Mouse (Mus musculus) MEL (cell line): ENCODE data around the gene Whamm. TPM values are rescaled to one million over a fixed set of nuclear protein-coding genes. Genes with fewer than 3 reads are reported as not detected.

Experiments used
- DNase-seq: peaks from one replicate; pipeline ENCODE4 v3.0.0; 2011; ENCODE audit warnings: low read depth, low spot score
- H3K27ac ChIP-seq: 2 replicates; pipeline ENCODE4 v1.5.1; 2012; ENCODE audit warnings: low read depth, mild to moderate bottlenecking, control low read depth, low read length, moderate library complexity; ENCODE audit not compliant: control insufficient read depth
- H3K27me3 ChIP-seq, 2 experiments: fragments of 150-350 bp in 1 of 2; sonication (generic) in 1 of 2; 2 replicates each; pipeline ENCODE4 v1.6.1; 2012; ENCODE audit warnings: low read length in 2 of 2, mild to moderate bottlenecking in 2 of 2, improper control_type of control experiment in 1 of 2, moderate library complexity in 1 of 2; ENCODE audit not compliant: insufficient read depth in 2 of 2, control insufficient read depth in 1 of 2
- H3K36me3 ChIP-seq, 2 experiments: 2 replicates each; pipeline ENCODE4 v1.6.1; 2012 to 2014; ENCODE audit warnings: low read length in 2 of 2, improper control_type of control experiment in 1 of 2, inconsistent platforms in 1 of 2, mild to moderate bottlenecking in 1 of 2; ENCODE audit not compliant: insufficient read depth in 2 of 2, control insufficient read depth in 1 of 2
- H3K4me1 ChIP-seq, 2 experiments: fragments of 150-350 bp in 1 of 2; sonication (generic) in 1 of 2; 2 replicates each; pipeline ENCODE4 v1.6.1; 2012; ENCODE audit warnings: low read length in 2 of 2, improper control_type of control experiment in 1 of 2, mild to moderate bottlenecking in 1 of 2; ENCODE audit not compliant: insufficient read depth in 2 of 2, control insufficient read depth in 1 of 2
- H3K4me3 ChIP-seq, 2 experiments: fragments of 150-350 bp in 1 of 2; sonication (generic) in 1 of 2; 2 replicates each; pipeline ENCODE4 v1.5.1; 2012; ENCODE audit warnings: low read depth in 2 of 2, low read length in 2 of 2, mild to moderate bottlenecking in 2 of 2, moderate library complexity in 2 of 2, control low read depth in 1 of 2, improper control_type of control experiment in 1 of 2; ENCODE audit not compliant: control insufficient read depth in 1 of 2, insufficient read depth in 1 of 2
- H3K79me2 ChIP-seq: 2 replicates; pipeline ENCODE4 v1.6.1; 2012; ENCODE audit warnings: mild to moderate bottlenecking, low read length, moderate library complexity; ENCODE audit not compliant: control insufficient read depth, poor library complexity, insufficient read depth
- H3K9ac ChIP-seq: 2 replicates; pipeline ENCODE4 v1.6.1; 2012; ENCODE audit warnings: low read depth, mild to moderate bottlenecking, control low read depth, low read length, moderate library complexity; ENCODE audit not compliant: control insufficient read depth, poor library complexity, severe bottlenecking
- H3K9me3 ChIP-seq: fragments of 150-350 bp; sonication (generic); replicated peaks from 2 replicates; pipeline ENCODE4 v1.6.1; 2012; ENCODE audit warnings: mild to moderate bottlenecking, low read length, improper control_type of control experiment, moderate library complexity; ENCODE audit not compliant: insufficient read depth
- BHLHE40 ChIP-seq: IDR thresholded peaks from 2 replicates; pipeline ENCODE4 v1.6.1; 2012; ENCODE audit warnings: low read depth, mild to moderate bottlenecking, inconsistent platforms, low read length, improper control_type of control experiment, borderline replicate concordance
- CHD1 ChIP-seq: IDR thresholded peaks from 2 replicates; pipeline ENCODE4 v1.6.1; 2012; ENCODE audit warnings: low read depth, mild to moderate bottlenecking, inconsistent platforms, low read length, improper control_type of control experiment
- CTCF ChIP-seq, 3 experiments: IDR thresholded peaks in 2 of 3; conservative IDR thresholded peaks in 1 of 3; 2 replicates each; pipeline ENCODE4 v1.5.1; 2011 to 2012; ENCODE audit warnings: low read length in 3 of 3, low read depth in 2 of 3, mild to moderate bottlenecking in 2 of 3, improper control_type of control experiment in 1 of 3, inconsistent platforms in 1 of 3, mixed read lengths in 1 of 3, moderate library complexity in 1 of 3; ENCODE audit not compliant: control insufficient read depth in 1 of 3, insufficient read depth in 1 of 3, poor library complexity in 1 of 3, severe bottlenecking in 1 of 3
- E2F4 ChIP-seq: IDR thresholded peaks from 2 replicates; pipeline ENCODE4 v1.6.1; 2011; ENCODE audit warnings: low read depth, low read length, improper control_type of control experiment, borderline replicate concordance
- GATA1 ChIP-seq: IDR thresholded peaks from 2 replicates; pipeline ENCODE4 v1.6.1; 2011; ENCODE audit warnings: low read depth, low read length, improper control_type of control experiment
- HCFC1 ChIP-seq: IDR thresholded peaks from 2 replicates; pipeline ENCODE4 v1.6.1; 2012; ENCODE audit warnings: low read depth, mild to moderate bottlenecking, inconsistent platforms, low read length, improper control_type of control experiment, moderate library complexity
- JUND ChIP-seq: IDR thresholded peaks from 2 replicates; pipeline ENCODE4 v1.6.1; 2011; ENCODE audit warnings: low read depth, mild to moderate bottlenecking, improper control_type of control experiment, low read length
- MAX ChIP-seq: IDR thresholded peaks from 2 replicates; pipeline ENCODE4 v1.6.1; 2011; ENCODE audit warnings: low read length, improper control_type of control experiment
- MYB ChIP-seq: IDR thresholded peaks from 2 replicates; pipeline ENCODE4 v1.6.1; 2011; ENCODE audit warnings: mild to moderate bottlenecking, low read depth, low read length, improper control_type of control experiment
- MYC ChIP-seq: IDR thresholded peaks from 2 replicates; pipeline ENCODE4 v1.6.1; 2011; ENCODE audit warnings: low read depth, mild to moderate bottlenecking, low read length, improper control_type of control experiment, moderate library complexity
- NELFE ChIP-seq: IDR thresholded peaks from 2 replicates; pipeline ENCODE4 v1.6.1; 2011; ENCODE audit warnings: low read depth, low read length, improper control_type of control experiment
- NRF1 ChIP-seq: IDR thresholded peaks from 2 replicates; pipeline ENCODE4 v1.6.1; 2014; ENCODE audit warnings: low read depth, mild to moderate bottlenecking, inconsistent platforms, low read length, improper control_type of control experiment, moderate library complexity; ENCODE audit not compliant: poor library complexity, insufficient read depth, severe bottlenecking
- POLR2AphosphoS5 ChIP-seq: IDR thresholded peaks from 2 replicates; pipeline ENCODE4 v1.6.1; 2012; ENCODE audit warnings: low read depth, borderline replicate concordance, mild to moderate bottlenecking, inconsistent platforms, low read length, moderate library complexity, mixed read lengths
- RCOR1 ChIP-seq: IDR thresholded peaks from 2 replicates; pipeline ENCODE4 v1.6.1; 2012; ENCODE audit warnings: low read depth, mild to moderate bottlenecking, inconsistent platforms, low read length, improper control_type of control experiment
- SMC3 ChIP-seq: IDR thresholded peaks from 2 replicates; pipeline ENCODE4 v1.6.1; 2011; ENCODE audit warnings: low read depth, low read length, improper control_type of control experiment
- TAL1 ChIP-seq: IDR thresholded peaks from 2 replicates; pipeline ENCODE4 v1.6.1; 2012; ENCODE audit warnings: mild to moderate bottlenecking, inconsistent platforms, low read length, moderate library complexity, mixed read lengths
- TBP ChIP-seq: IDR thresholded peaks from 2 replicates; pipeline ENCODE4 v1.8.0; 2011; ENCODE audit warnings: low read depth, low read length, improper control_type of control experiment
- TCF12 ChIP-seq: IDR thresholded peaks from 2 replicates; pipeline ENCODE4 v1.6.1; 2014; ENCODE audit warnings: low read depth, mild to moderate bottlenecking, inconsistent platforms, low read length, improper control_type of control experiment, moderate library complexity
- UBTF ChIP-seq: IDR thresholded peaks from 2 replicates; pipeline ENCODE4 v1.6.1; 2012; ENCODE audit warnings: low read depth, mild to moderate bottlenecking, inconsistent platforms, low read length, improper control_type of control experiment, moderate library complexity, borderline replicate concordance; ENCODE audit not compliant: insufficient read depth
- USF1 ChIP-seq: IDR thresholded peaks from 2 replicates; pipeline ENCODE4 v1.6.1; 2014; ENCODE audit warnings: low read depth, mild to moderate bottlenecking, inconsistent platforms, low read length, improper control_type of control experiment, moderate library complexity
- ZKSCAN1 ChIP-seq: IDR thresholded peaks from 2 replicates; pipeline ENCODE4 v1.6.1; 2012; ENCODE audit warnings: low read depth, mild to moderate bottlenecking, inconsistent platforms, low read length, improper control_type of control experiment, moderate library complexity
- ZNF384 ChIP-seq: IDR thresholded peaks from 2 replicates; pipeline ENCODE4 v1.6.1; 2012; ENCODE audit warnings: low read depth, mild to moderate bottlenecking, inconsistent platforms, low read length, improper control_type of control experiment
- polyA plus RNA-seq, 2 experiments: library from polyadenylated mRNA; stranded (reverse) in 1 of 2; unstranded in 1 of 2; fragments of >175 nt in 1 of 2; fragments of >200 nt in 1 of 2; gene quantifications; 2 replicates each; pipeline versions ENCODE4 v1.2.1 to v1.2.4; 2012; ENCODE audit warnings: low replicate concordance in 2 of 2, low read depth in 1 of 2; ENCODE audit not compliant: insufficient read length in 2 of 2, insufficient read depth in 1 of 2, missing spikeins in 1 of 2
- total RNA-seq: library from RNA; depleted of rRNA; stranded (reverse); fragments of 300-350 nt; gene quantifications from 2 replicates; pipeline ENCODE4 v1.2.3, GENCODE M21; 2012

Whamm gene
- total and polyA plus RNA-seq, 3 experiments = 9.4 to 22.9 TPM; not detected in 1

DNA sequence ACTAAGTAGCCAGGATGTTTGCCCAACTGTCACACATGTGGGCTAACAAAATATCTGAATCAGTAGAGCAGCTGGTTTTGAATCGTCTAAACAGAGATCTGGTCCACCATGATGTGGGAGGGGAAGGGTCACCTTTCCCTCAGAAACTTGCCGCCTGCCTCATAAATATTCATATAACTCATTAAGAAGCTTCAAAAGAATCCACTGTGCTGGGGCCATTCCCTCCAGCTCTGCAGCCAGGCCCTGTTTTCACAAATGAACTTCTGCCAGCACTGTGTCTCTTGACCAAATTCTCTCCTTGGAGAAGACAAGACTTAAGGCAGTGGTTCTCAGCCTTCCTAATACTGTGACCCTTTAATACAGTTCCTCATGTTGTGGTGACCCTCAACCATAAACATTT is 31.5 kb upstream of the Whamm start:
- no peaks in the 10 kb centered on the region for H3K9me3 ChIP-seq
- no peaks in the 10 kb centered on the region for H3K36me3 ChIP-seq
- TF ChIP-seq JUND = no peak
- TF ChIP-seq POLR2AphosphoS5 = no peak
- DNase-seq = no peak
- H3K4me3 ChIP-seq = no peak overlapping the region
- peaks cover 0 to 4% of the 10 kb centered on the region in 2 experiments; a peak in 1 of 4 replicates for H3K27me3 ChIP-seq
- H3K9ac ChIP-seq = no peak overlapping the region
- no peak overlapping the region for H3K27ac ChIP-seq
- no peaks in the 10 kb centered on the region for H3K4me1 ChIP-seq
- no peaks in the 10 kb centered on the region for H3K79me2 ChIP-seq

DNA sequence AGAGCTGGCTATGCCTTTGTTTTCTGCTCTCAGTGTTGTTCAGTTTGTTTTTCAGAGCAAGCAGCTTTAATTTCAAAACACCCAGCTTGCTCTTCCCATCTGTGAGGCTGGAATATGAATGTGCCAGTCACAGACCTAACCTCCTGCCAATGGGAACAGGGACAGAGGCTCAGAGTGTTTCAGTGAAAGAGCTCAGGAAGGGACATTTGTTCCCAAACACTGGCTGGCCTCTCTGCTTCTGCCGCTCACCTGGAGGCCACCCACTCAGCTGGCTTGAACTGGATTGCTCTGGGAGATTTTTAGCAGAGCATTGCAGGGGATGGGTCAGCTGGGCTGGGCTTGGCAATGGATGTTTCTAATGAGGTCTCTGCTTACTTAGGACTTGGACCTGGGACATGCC is 30.1 kb upstream of the Whamm start:
- no peaks in the 10 kb centered on the region for H3K4me1 ChIP-seq
- no peak for DNase-seq
- no peak for TF ChIP-seq USF1
- no peak for TF ChIP-seq MYB
- TF ChIP-seq CHD1 = no peak
- no peak for TF ChIP-seq CTCF (IDR thresholded peaks at IDR 0.05 in 2 of 3, conservative IDR thresholded peaks at IDR 0.05 in 1 of 3; ENCODE audit: control insufficient read depth in 1 of 3, insufficient read depth in 1 of 3, low read depth in 2 of 3, low read length in 3 of 3, poor library complexity in 1 of 3, severe bottlenecking in 1 of 3)
- no peak for TF ChIP-seq TAL1
- TF ChIP-seq TCF12 = no peak
- TF ChIP-seq SMC3 = no peak
- TF ChIP-seq UBTF = no peak
- TF ChIP-seq E2F4 = no peak
- no peak for TF ChIP-seq MYC
- TF ChIP-seq RCOR1 = no peak
- TF ChIP-seq GATA1 = no peak
- TF ChIP-seq NELFE = no peak
- TF ChIP-seq BHLHE40 = no peak
- no peak for TF ChIP-seq ZNF384
- no peak for TF ChIP-seq NRF1
- no peak for TF ChIP-seq MAX
- no peak for TF ChIP-seq TBP
- no peak for TF ChIP-seq HCFC1
- no peak for TF ChIP-seq ZKSCAN1
- TF ChIP-seq, all 39 proteins: peak for 0
- no peaks in the 10 kb centered on the region for H3K9me3 ChIP-seq
- no peaks in the 10 kb centered on the region for H3K36me3 ChIP-seq
- H3K9ac ChIP-seq = no peak overlapping the region
- no peaks in the 10 kb centered on the region for H3K79me2 ChIP-seq
- H3K4me3 ChIP-seq = no peak overlapping the region
- no peak overlapping the region for H3K27ac ChIP-seq
- peaks cover 0 to 4% of the 10 kb centered on the region in 2 experiments; a peak in 1 of 4 replicates for H3K27me3 ChIP-seq
